Comparison of ENCODE assay signal across 11 mouse cellular contexts in the genomic region with DNA sequence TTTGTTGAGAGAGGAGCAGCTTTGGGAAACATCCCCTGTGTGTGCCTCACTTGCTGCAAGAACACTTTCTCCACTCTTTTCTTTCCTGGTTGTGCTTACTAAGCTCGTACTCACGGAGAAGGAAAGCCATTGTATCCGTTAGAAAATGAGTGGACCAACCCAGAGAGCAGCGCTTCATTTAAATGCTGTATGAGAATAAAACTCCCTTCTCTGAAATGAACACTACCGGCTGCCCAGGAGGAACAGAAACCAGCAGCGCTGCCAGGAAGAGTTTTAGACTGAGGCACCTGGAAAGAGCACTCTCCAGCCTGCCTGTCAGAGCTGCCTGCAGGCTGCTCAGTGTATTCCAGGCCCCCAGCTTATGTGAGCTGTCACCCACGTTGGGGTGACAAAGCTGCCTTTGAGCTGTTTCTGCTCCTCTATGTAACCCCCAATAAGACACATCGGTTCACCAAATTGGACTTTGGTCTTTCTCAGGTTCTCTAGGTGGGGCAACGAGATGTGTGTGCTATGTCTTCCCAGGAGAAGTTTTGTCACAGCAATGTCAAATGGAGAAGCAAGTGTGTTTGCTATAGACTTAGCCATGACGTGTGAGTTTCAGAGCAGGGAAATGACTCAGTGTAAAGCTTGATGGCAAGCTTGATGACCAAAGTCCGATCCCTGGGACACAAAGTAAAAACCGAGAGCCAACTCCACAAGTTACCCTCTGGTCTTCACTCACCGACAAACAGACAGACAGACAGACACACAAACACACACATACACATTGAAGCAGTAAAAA. TPM values are rescaled to one million over a fixed set of nuclear protein-coding genes. Genes with fewer than 3 reads are reported as not detected.
DNase-seq lines count a peak whose midpoint lies in the region; ATAC-seq and TF ChIP-seq lines count a peak whose summit lies in the region.
"Had no signal": no experiment of that assay in that cellular context is flagged by ENCODE, and none has a peak within 500 bp of the region (broad histone marks: within the 10 kb centered on the region; RNA-seq: fewer than 3 reads in every experiment).

No protein-coding gene starts in this region.

- TF ChIP-seq CTCF in stomach, postnatal 0 days (IDR thresholded peaks at IDR 0.05; ENCODE audit: low read depth): no peak
- no peak for TF ChIP-seq CTCF in lung, postnatal 0 days (IDR thresholded peaks at IDR 0.05)

- H3K4me3 ChIP-seq in heart, embryonic 11.5 days (ENCODE audit: low read depth, low read length): no peak overlapping the region
- H3K4me3 ChIP-seq in megakaryocyte, embryonic 14.5 days (replicated peaks): peak overlapping the region; percentile 60
- H3K4me3 ChIP-seq in stomach, postnatal 0 days (ENCODE audit: low read depth, low read length): no peak overlapping the region
- no peak overlapping the region for H3K4me3 ChIP-seq in lung, postnatal 0 days (ENCODE audit: low read depth, low read length)
- H3K4me3 ChIP-seq: kidney, embryonic 15.5 days had no signal

- H3K27ac ChIP-seq in heart, embryonic 11.5 days (ENCODE audit: low read depth, low read length): no peak overlapping the region
- H3K27ac ChIP-seq in stomach, postnatal 0 days (replicated peaks): peak overlapping the region; percentile 71
- H3K27ac ChIP-seq in lung, postnatal 0 days (ENCODE audit: low read length): no peak overlapping the region
- H3K27ac ChIP-seq: kidney, embryonic 15.5 days had no signal

- TF ChIP-seq EP300 in stomach, postnatal 0 days (optimal IDR thresholded peaks at IDR 0.05): no peak
- TF ChIP-seq EP300 in lung, postnatal 0 days (IDR thresholded peaks at IDR 0.05): no peak

- peak overlapping the region; percentile 17; the same call in 1 of the 2 replicates for H3K4me2 ChIP-seq in heart, embryonic 11.5 days
- peak overlapping the region; percentile 14; the same call in 1 of the 2 replicates for H3K4me2 ChIP-seq in stomach, postnatal 0 days (replicated peaks; ENCODE audit: low read depth)
- no peak overlapping the region for H3K4me2 ChIP-seq in lung, postnatal 0 days (replicated peaks; ENCODE audit: low read depth, low read length)
- H3K4me2 ChIP-seq: kidney, embryonic 15.5 days had no signal

- WGBS in heart, embryonic 11.5 days (ENCODE audit: insufficient replicate concordance): 51% methylated on average over 13 of the region's 13 CpGs
- 46% methylated on average over 13 of the region's 13 CpGs for WGBS in stomach, postnatal 0 days
- 56% methylated on average over 13 of the region's 13 CpGs for WGBS in lung, postnatal 0 days

- DNase-seq in heart, adult 18-20 months: no peak
- DNase-seq in right cerebral cortex, postnatal 14 days: peak; percentile 6
- DNase-seq in right cerebral cortex, postnatal 4 days: no peak
- DNase-seq in stomach, postnatal 0 days (ENCODE audit: low spot score): peak; percentile 43
- no peak for DNase-seq in layer of hippocampus, postnatal 36 days
- DNase-seq in lung, postnatal 0 days (ENCODE audit: low spot score): no peak
- DNase-seq: adrenal gland, postnatal 10 days; cerebellum, adult 9-10 months had no signal

- ATAC-seq in heart, embryonic 11.5 days (replicated peaks; ENCODE audit: insufficient number of reproducible peaks, low FRiP score, low TSS enrichment): no peak
- peak; percentile 92 for ATAC-seq in stomach, postnatal 0 days (ENCODE audit: low FRiP score, low TSS enrichment)
- ATAC-seq in lung, postnatal 0 days: no peak

- H3K9me3 ChIP-seq in heart, embryonic 11.5 days (replicated peaks; ENCODE audit: control insufficient read depth, low read length): no peaks in the 10 kb centered on the region
- H3K9me3 ChIP-seq in megakaryocyte, embryonic 14.5 days: no peaks in the 10 kb centered on the region
- H3K9me3 ChIP-seq in stomach, postnatal 0 days (ENCODE audit: control insufficient read depth, low read length): no peaks in the 10 kb centered on the region
- no peaks in the 10 kb centered on the region for H3K9me3 ChIP-seq in lung, postnatal 0 days (ENCODE audit: low read length)
- H3K9me3 ChIP-seq: kidney, embryonic 15.5 days had no signal

- H3K27me3 ChIP-seq in heart, embryonic 11.5 days (ENCODE audit: control insufficient read depth, insufficient read depth, low read length): no peaks in the 10 kb centered on the region
- H3K27me3 ChIP-seq in megakaryocyte, embryonic 14.5 days (replicated peaks): no peaks in the 10 kb centered on the region
- no peaks in the 10 kb centered on the region for H3K27me3 ChIP-seq in stomach, postnatal 0 days (ENCODE audit: control insufficient read depth, insufficient read depth, low read length)
- H3K27me3 ChIP-seq in lung, postnatal 0 days (replicated peaks; ENCODE audit: insufficient read depth, low read length): no peaks in the 10 kb centered on the region
- H3K27me3 ChIP-seq: kidney, embryonic 15.5 days had no signal

- H3K9ac ChIP-seq in heart, embryonic 11.5 days (ENCODE audit: low read depth, low read length): no peak overlapping the region
- no peak overlapping the region for H3K9ac ChIP-seq in stomach, postnatal 0 days (ENCODE audit: low read length)
- H3K9ac ChIP-seq in lung, postnatal 0 days (replicated peaks; ENCODE audit: low read depth): no peak overlapping the region
- H3K9ac ChIP-seq: kidney, embryonic 15.5 days had no signal

- no peaks in the 10 kb centered on the region for H3K36me3 ChIP-seq in heart, embryonic 11.5 days (ENCODE audit: control insufficient read depth, insufficient read depth, low read length)
- no peaks in the 10 kb centered on the region for H3K36me3 ChIP-seq in megakaryocyte, embryonic 14.5 days (replicated peaks; ENCODE audit: low read length)
- no peaks in the 10 kb centered on the region for H3K36me3 ChIP-seq in stomach, postnatal 0 days (ENCODE audit: control insufficient read depth, insufficient read depth, low read length)
- H3K36me3 ChIP-seq in lung, postnatal 0 days (ENCODE audit: insufficient read depth, low read length): no peaks in the 10 kb centered on the region
- H3K36me3 ChIP-seq: kidney, embryonic 15.5 days had no signal

- no peaks in the 10 kb centered on the region for H3K4me1 ChIP-seq in heart, embryonic 11.5 days (ENCODE audit: control insufficient read depth, insufficient read depth, low read length)
- peaks cover 21% of the 10 kb centered on the region for H3K4me1 ChIP-seq in megakaryocyte, embryonic 14.5 days
- no peaks in the 10 kb centered on the region for H3K4me1 ChIP-seq in stomach, postnatal 0 days (replicated peaks; ENCODE audit: control insufficient read depth, insufficient read depth)
- H3K4me1 ChIP-seq in lung, postnatal 0 days (ENCODE audit: insufficient read depth, low read depth, low read length): no peaks in the 10 kb centered on the region
- H3K4me1 ChIP-seq: kidney, embryonic 15.5 days had no signal

RNA-seq across cellular contexts. Expression of a gene that starts 10.3 kb away (rescaled TPM):
- polyA plus RNA-seq in heart, embryonic 11.5 days (2014; fragmentation: Nextera tagmentation; extraction: Ambion mirVana): 33.5 and 33.9 TPM in 2 replicates
- 10 to 100 TPM in 1 of 2 experiments, 1 to 10 TPM in 1; 8.8 to 13.0 TPM for total RNA-seq in heart, adult 18-20 months (2021)
- 0.38 TPM in 1 of 2 replicates, not detected in the other for polyA plus RNA-seq in megakaryocyte, embryonic 14.5 days (2012; ENCODE audit: insufficient read depth, low replicate concordance)
- 19.8 and 20.2 TPM in 2 replicates for polyA plus RNA-seq in stomach, postnatal 0 days (2015; fragmentation: Nextera tagmentation; extraction: Ambion mirVana)
- 10 to 100 TPM; 17.7 to 19.2 TPM for total RNA-seq in layer of hippocampus, postnatal 36 days (2021)
- 45.1 and 45.3 TPM in 2 replicates for polyA plus RNA-seq in lung, postnatal 0 days (2015; fragmentation: Nextera tagmentation; extraction: Ambion mirVana)

Comparison
In these comparisons a context has a peak if more than half of its experiments do, and no peak if none do; other contexts are left out.
1. DNase-seq: peak in right cerebral cortex, postnatal 14 days (single experiment) and stomach, postnatal 0 days (single experiment); none in heart, adult 18-20 months (0 of 2), right cerebral cortex, postnatal 4 days (single experiment), layer of hippocampus, postnatal 36 days (0 of 2) and lung, postnatal 0 days (single experiment).
2. RNA of a gene that starts 10.3 kb away (polyA plus RNA-seq): 45.1 to 45.3 TPM in lung, postnatal 0 days, 33.5 to 33.9 TPM in heart, embryonic 11.5 days and 19.8 to 20.2 TPM in stomach, postnatal 0 days; 0.38 TPM in megakaryocyte, embryonic 14.5 days; every median in the first group is over 10 times any median in the second.